Mouse (Mus musculus) layer of hippocampus, adult 11-12 months (tissue): ENCODE data around the gene Slc12a7.
"Not testable (repeated sequence)": the region's sequence is repeated elsewhere in the genome, so short reads cannot be mapped to it uniquely, and the experiment has no call there.

ENCODE experiments used
- DNase-seq: peaks from one replicate; pipeline ENCODE4 v3.0.0; 2022; ENCODE audit warnings: low spot score

The Slc12a7 gene

GRCm38 (mm10) chr13:73718225-73718624, 14.7 kb upstream of the Slc12a7 start:
- peak; percentile 88 for DNase-seq

- DNase-seq = no peak
These were observed 12.7 kb upstream of the Slc12a7 start for GRCm38 (mm10) chr13:73720241-73720640.

- DNase-seq = peak; percentile 41
These were observed 9.7 kb upstream of the Slc12a7 start for GRCm38 (mm10) chr13:73723081-73723668.

- no peak for DNase-seq
These were observed 7.6 kb upstream of the Slc12a7 start for GRCm38 (mm10) chr13:73725315-73725714.

DNA sequence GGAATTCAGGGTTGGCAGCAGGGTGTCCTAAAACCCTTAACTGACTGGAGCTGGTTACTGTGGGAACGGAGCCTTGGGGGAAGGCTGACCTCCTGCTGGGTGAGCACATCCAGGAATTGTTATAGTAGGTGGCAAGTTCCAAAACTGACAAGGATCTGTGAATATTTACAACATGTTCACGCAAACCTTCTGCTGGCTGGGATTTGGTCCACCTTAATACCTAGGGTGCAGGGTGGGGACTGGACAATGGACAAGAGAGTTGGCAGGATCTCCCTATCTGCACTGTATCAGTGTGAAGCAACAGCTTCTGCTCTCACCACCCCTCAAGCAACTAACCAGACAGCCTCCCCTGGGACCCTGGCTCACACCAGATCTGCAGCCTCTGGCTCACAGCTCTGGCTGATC, 5.3 kb upstream of the Slc12a7 start:
- no peak for DNase-seq

DNA sequence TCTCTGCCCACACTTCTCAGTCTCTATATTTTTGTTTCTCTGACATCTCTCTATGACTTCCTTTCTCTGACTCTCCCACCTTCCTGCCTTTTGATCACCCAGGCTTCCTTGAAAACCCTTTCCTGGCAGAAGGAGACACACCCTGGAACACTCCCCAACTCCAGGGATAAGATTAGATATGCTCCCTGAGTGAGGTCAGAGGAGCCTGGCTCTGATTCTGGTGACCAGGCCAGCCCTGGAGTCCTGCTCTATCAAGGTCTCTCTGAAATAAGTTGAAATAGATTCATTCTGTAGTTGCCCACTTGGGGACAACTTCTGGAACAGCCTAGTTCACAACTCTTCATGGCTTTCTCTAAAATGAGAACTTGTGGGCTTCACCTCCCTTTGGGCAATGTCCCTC, 4.3 kb upstream of the Slc12a7 start:
- no peak for DNase-seq

DNA sequence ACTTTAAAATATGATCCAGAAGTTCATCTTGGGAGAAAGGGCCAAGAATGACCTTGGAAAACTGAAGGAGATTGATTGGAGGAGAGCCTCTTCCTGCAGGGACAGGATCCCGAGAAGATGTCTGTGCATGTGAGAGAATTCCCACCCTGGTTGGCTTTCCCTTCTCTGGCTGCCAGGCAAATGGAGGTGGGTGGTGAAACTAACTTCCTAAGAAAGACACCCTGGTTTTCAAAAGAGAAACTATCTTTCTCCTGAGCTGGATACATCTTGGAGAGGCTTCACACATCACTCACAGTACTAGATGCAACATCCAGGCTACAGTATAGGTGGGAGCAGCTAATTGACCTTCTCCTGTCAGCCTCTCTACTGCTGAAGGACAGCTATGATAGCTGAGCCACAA, 2.0 kb upstream of the Slc12a7 start:
- DNase-seq = no peak

GRCm38 (mm10) chr13:73732235-73732634, 659 bp upstream of the Slc12a7 start:
- DNase-seq = no peak

DNA sequence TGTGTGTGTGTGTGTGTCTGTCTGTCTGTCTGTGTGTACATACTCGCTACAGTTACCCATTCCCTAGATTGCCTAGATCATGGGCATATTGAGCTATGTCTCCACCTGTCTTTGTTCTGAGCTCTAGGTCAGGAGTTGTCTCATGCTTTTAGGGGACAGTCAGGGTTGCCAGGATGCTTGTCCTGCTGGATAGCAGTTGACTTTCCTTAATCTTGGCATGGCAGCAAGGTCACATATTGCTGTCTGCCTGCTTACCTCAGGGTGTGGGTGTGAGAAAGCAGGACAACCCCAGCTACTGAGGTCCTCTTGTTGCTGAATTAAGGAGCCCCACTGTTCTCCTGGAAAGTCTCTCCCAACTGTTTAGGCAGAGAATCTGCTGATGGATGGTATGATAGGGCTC, 1.5 kb downstream of the Slc12a7 start:
- DNase-seq = no peak

DNA sequence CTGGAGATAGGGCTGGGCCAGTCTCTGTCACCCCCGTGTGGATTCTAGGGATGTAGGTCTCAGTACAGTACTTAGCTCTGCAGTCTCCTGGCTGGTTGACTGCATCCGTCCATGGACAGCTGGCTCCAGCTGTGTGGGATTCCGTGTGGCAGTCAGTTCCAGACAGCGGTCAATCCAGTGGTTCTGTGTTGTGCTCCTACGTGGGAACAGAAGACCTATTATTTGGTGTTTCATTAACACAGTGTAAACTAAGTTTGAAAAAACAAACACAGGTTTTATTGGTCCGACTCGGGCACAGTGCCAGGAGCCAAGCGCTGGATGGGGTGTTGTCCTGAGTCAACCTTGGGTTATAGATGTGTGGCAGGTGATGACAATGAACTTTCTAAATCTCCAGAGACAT, 2.4 kb downstream of the Slc12a7 start:
- DNase-seq = no peak

- DNase-seq = no peak
These were observed 3.0 kb downstream of the Slc12a7 start for GRCm38 (mm10) chr13:73735928-73736327.

DNA sequence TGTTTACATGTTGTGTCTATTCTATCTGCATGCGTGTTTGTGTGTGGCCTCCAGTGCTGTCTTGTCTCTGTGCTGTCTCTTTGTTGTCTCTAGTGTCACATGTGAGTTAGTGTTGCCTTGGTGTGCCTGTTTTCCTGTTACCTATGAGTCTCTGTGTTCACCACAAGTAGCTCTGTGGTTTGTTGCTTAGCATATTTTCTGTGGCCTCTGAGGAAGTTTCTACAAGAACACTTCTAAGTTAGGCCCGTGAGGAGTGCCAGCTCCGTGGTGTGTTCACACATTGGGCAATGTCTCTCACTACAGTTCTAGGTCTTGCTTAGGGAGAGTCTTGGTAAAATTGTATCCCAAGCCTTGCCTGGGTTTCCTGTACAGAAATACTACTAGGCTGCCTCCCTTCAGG, 4.0 kb downstream of the Slc12a7 start:
- no peak for DNase-seq

DNA sequence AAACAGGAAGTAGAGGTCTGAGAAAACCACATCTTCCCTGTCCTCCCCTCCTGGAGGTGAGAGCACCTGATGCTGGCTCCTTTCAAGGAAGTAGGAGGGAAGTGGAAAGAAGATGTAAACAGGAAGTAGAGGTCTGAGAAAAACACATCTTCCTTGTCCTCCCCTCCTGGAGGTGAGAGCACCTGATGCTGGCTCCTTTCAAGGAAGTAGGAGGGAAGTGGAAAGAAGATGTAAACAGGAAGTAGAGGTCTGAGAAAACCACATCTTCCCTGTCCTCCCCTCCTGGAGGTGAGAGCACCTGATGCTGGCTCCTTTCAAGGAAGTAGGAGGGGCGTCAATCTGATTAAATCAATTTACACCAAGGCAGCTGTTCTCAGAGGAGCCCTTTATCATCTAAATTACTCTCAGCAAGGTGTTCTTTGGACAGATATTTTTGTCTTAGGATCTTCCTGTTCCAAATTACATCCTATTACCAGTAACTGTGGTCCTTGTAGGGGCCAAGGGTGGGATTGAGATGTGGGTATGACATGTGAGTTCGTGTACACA, 7.6 kb downstream of the Slc12a7 start:
- not testable (repeated sequence) for DNase-seq

- DNase-seq = no peak
These were observed 10.1 kb downstream of the Slc12a7 start for GRCm38 (mm10) chr13:73742944-73743343.

DNA sequence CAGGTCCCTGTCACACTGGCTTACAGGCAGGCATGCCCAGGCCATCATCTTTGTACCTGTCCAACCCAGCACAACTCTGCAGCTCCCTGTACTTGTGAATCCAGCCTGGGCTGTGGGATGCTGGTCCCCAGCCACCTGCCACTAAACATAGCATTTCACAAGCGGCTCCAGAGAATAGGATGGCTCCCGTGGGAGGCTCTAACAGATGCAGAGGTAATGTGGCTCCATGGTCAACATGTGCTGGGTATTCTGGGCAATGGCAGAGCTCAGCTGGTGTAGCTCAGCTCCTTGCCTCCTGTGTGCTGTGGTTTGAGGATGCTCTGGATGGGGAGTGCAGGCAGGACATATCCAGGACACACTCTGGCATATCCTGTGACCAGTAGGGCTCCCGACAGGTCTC, 10.8 kb downstream of the Slc12a7 start:
- DNase-seq = no peak

DNA sequence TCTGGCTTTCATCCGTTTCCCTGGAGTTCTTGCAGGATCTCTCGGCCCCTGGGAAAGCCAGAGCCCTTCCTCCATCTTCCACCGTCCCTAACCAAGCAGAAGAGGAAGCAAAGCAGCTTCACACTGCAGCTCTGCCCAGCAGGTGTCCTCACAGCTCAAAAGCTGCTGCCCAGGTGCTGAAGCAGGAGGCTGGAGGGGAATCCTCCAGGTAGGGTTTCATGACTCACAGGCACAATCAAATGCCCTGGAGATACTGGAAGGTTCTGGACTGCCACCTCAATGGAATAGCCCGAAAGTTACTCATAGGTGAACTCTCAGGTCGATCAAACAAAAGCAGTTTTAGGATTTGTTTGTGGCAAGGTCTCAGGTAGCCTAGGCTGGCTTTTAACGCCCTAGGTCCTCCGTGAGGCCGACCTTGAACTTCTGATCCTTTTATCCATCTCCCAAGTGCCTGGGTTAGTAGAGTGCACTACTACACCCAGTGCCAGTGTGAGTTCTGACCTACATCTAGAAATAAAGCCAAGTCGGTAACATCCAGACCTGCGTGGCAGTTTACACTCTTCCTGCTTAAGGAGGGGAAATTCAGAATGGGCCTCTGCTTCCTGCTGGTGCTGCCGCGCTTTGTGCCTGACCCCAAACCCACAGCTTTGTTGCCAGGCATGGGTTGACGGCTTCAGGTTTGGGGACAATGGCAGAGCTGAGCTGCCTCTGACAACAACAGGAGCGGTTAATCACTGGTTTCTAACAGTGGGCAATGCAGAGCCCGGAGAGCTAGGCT, 16.0 kb downstream of the Slc12a7 start:
- no peak for DNase-seq

- no peak for DNase-seq
These were observed 17.5 kb downstream of the Slc12a7 start for GRCm38 (mm10) chr13:73750435-73750834.

- DNase-seq = no peak
These were observed 18.4 kb downstream of the Slc12a7 start for GRCm38 (mm10) chr13:73751284-73751683.

GRCm38 (mm10) chr13:73755809-73756208, 22.9 kb downstream of the Slc12a7 start:
- DNase-seq = no peak

- DNase-seq = no peak
These were observed 24.0 kb downstream of the Slc12a7 start for GRCm38 (mm10) chr13:73756916-73757315.

DNA sequence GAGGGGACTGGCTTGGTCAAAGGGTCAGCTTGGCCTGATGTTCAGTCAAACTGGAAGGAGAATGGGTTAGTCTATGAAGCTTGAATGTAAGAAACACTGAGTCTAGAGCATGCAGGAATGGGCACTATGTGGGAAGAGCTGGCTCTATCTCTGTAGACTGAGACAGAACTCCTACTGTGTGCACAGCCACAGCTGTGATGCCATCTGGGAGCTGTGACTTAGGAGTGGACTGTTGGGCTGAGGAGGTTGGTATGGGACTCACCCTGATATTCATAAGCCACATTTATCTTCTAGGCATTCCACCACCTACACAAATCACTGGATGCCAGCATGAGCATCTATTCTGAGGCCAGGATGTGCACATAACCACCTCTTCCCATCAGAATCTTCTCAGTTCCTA, 24.5 kb downstream of the Slc12a7 start:
- DNase-seq = no peak

GRCm38 (mm10) chr13:73759596-73759995, 26.7 kb downstream of the Slc12a7 start:
- DNase-seq = no peak

- no peak for DNase-seq
These were observed 27.2 kb downstream of the Slc12a7 start for GRCm38 (mm10) chr13:73760126-73760525.

GRCm38 (mm10) chr13:73762938-73763337, 30.0 kb downstream of the Slc12a7 start:
- no peak for DNase-seq
